Mouse (Mus musculus) forebrain, embryonic 16.5 days (tissue): Measurements from ENCODE around the gene Lactbl1. TPM values are rescaled to one million over a fixed set of nuclear protein-coding genes. Genes with fewer than 3 reads are reported as not detected.
A peak's percentile ranks its signal among the peaks of the same experiment; 100 is the strongest.

ENCODE experiments used
- ATAC-seq: fragments of 200-750 bp; cut with Nextera tagmentation; 2 replicates; pipeline ENCODE4 v1.8.0; 2017; ENCODE audit warnings: mild to moderate bottlenecking, moderate library complexity
- H3K27ac ChIP-seq: fragments of 300-500 bp; sonication (generic); 2 replicates; pipeline ENCODE4 v1.5.1; 2014; ENCODE audit warnings: low read length, control low read depth
- H3K27me3 ChIP-seq: fragments of 300-500 bp; sonication (generic); replicated peaks from 2 replicates; pipeline ENCODE4 v1.6.1; 2014; ENCODE audit warnings: low read length; ENCODE audit not compliant: control insufficient read depth, insufficient read depth
- H3K36me3 ChIP-seq: fragments of 300-500 bp; sonication (generic); 2 replicates; pipeline ENCODE4 v1.6.1; 2014; ENCODE audit not compliant: control insufficient read depth, insufficient read depth
- H3K4me1 ChIP-seq: fragments of 300-500 bp; sonication (generic); replicated peaks from 2 replicates; pipeline ENCODE4 v1.6.1; 2014; ENCODE audit warnings: low read length; ENCODE audit not compliant: control insufficient read depth, insufficient read depth
- H3K4me2 ChIP-seq: fragments of 300-500 bp; sonication (generic); 2 replicates; pipeline ENCODE4 v1.6.1; 2014; ENCODE audit warnings: mild to moderate bottlenecking, low read length, control low read depth
- H3K4me3 ChIP-seq: fragments of 300-500 bp; sonication (generic); replicated peaks from 2 replicates; pipeline ENCODE4 v1.5.1; 2014; ENCODE audit warnings: mild to moderate bottlenecking, low read length, control low read depth
- H3K9ac ChIP-seq: fragments of 300-500 bp; sonication (generic); replicated peaks from 2 replicates; pipeline ENCODE4 v1.6.1; 2014; ENCODE audit warnings: low read depth, low read length, control low read depth
- H3K9me3 ChIP-seq: fragments of 300-500 bp; sonication (generic); 2 replicates; pipeline ENCODE4 v1.6.1; 2016; ENCODE audit warnings: low read length; ENCODE audit not compliant: control insufficient read depth
- WGBS: fragments of 180-500 bp; shearing (Covaris S2); extraction: QIAGEN DNeasy Blood & Tissue Kit; methylation state at CpG from one replicate; pipeline ENCODE4 v1.1.7; 2014; 5-methylcytosine and 5-hydroxymethylcytosine counted together
- polyA plus RNA-seq: library from polyadenylated mRNA; unstranded; fragments of >200 nt; fragmentation: Nextera tagmentation; extraction: Ambion mirVana; gene quantifications from 2 replicates; pipeline ENCODE4 v1.2.1, GENCODE M21; 2015

The Lactbl1 gene
- polyA plus RNA-seq, 1 experiment from 2014 or later: 0.06 TPM

- ATAC-seq: no peak
- peaks cover 22% of the 10 kb centered on the region for H3K4me1 ChIP-seq
- no peaks in the 10 kb centered on the region for H3K27me3 ChIP-seq
- peak overlapping the region; percentile 94 for H3K4me3 ChIP-seq
- H3K9ac ChIP-seq: no peak overlapping the region
- 82% methylated on average over 2 of the region's 2 CpGs for WGBS
- H3K9me3 ChIP-seq: no peaks in the 10 kb centered on the region
- H3K4me2 ChIP-seq: peak overlapping the region; percentile 63
- H3K36me3 ChIP-seq: no peaks in the 10 kb centered on the region
- no peak overlapping the region for H3K27ac ChIP-seq
These were observed 21.9 kb upstream of the Lactbl1 start for GRCm38 (mm10) chr4:136600536-136600935.

- no peaks in the 10 kb centered on the region for H3K27me3 ChIP-seq
- peak; percentile 51 for ATAC-seq
- H3K9me3 ChIP-seq: no peaks in the 10 kb centered on the region
- H3K27ac ChIP-seq: peak overlapping the region; percentile 96
- H3K36me3 ChIP-seq: no peaks in the 10 kb centered on the region
- H3K4me3 ChIP-seq: peak overlapping the region; percentile 94
- peak overlapping the region; percentile 99 for H3K9ac ChIP-seq
- WGBS: under 1% methylated on average over 13 of the region's 13 CpGs
- H3K4me1 ChIP-seq: peaks cover 22% of the 10 kb centered on the region
- peak overlapping the region; percentile 63 for H3K4me2 ChIP-seq
These were observed 20.9 kb upstream of the Lactbl1 start for GRCm38 (mm10) chr4:136601476-136601875.

DNA sequence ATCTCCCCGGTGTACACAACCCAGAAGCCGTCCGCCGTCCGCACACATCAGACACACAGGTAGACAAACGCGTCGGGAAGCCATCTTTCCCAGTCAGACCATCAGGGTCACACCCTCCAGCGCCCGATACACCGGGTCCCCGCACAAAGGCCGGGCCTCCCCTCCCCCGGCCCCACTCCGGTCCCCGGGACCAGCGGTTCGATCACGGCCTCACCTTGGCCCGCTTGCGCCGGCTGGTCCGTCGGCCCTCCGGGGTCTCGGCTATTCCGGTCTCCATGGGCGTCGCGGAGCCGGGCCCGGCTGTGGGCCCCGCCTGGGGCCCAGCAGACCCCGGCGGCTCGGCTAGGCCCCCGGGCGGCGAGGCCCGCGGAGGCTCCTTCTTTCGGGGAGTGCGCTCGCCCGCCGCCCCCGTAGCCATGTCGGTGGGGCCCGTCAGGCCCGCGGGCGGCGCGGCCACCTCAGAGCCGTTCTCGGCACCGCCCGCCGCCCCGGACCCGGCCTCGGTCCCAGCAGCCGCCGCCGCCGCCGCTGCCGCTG, 20.3 kb upstream of the Lactbl1 start:
- Histone ChIP-seq H3K36me3 (no peaks in the 10 kb centered on the region), H3K27me3 (no peaks in the 10 kb centered on the region), H3K4me2 (peak overlapping the region; percentile 63), H3K4me1 (peaks cover 22% of the 10 kb centered on the region), H3K27ac (peak overlapping the region; percentile 96), H3K4me3 (peak overlapping the region; percentile 94), H3K9me3 (no peaks in the 10 kb centered on the region), H3K9ac (peak overlapping the region; percentile 99)
- WGBS: under 1% methylated on average over 59 of the region's 68 CpGs
- ATAC-seq: peak; percentile 65

DNA sequence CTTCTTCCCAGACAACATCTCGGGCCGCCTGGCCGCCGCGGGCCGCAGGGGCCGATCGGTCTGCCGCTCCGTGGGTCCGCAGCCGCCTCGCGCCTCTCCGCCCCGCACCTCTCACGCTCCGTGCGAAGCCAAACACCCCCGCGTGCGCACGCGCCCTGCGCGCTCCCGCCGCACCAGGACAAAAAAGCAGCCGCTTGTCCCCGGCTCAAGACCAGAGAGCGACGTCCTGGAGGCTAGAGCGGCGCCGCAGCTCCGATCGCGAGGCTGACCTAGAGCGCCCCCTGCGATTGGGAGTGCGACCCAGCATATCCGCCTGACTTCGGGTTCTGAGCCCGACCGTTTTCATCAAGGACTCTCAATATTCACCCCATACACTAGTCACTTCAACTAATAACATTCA, 19.9 kb upstream of the Lactbl1 start, which contains the start of gene Kdm1a:
TSS of gene Kdm1a (minus strand) at position 156 of the 400 bp plus-strand sequence.
- peak within 1 kb of the TSS; percentile 63 for H3K4me2 ChIP-seq
- peak within 1 kb of the TSS; percentile 94 for H3K4me3 ChIP-seq
- peak; percentile 90 for ATAC-seq
- WGBS: under 1% methylated on average over 45 of the region's 45 CpGs
- peaks cover 20% of the 10 kb centered on the region for H3K4me1 ChIP-seq
- peak within 1 kb of the TSS; percentile 96 for H3K27ac ChIP-seq
- peak within 1 kb of the TSS; percentile 99 for H3K9ac ChIP-seq
- H3K9me3 ChIP-seq: no peaks in the 10 kb centered on the region
- H3K27me3 ChIP-seq: no peaks in the 10 kb centered on the region
- no peaks in the 10 kb centered on the region for H3K36me3 ChIP-seq

DNA sequence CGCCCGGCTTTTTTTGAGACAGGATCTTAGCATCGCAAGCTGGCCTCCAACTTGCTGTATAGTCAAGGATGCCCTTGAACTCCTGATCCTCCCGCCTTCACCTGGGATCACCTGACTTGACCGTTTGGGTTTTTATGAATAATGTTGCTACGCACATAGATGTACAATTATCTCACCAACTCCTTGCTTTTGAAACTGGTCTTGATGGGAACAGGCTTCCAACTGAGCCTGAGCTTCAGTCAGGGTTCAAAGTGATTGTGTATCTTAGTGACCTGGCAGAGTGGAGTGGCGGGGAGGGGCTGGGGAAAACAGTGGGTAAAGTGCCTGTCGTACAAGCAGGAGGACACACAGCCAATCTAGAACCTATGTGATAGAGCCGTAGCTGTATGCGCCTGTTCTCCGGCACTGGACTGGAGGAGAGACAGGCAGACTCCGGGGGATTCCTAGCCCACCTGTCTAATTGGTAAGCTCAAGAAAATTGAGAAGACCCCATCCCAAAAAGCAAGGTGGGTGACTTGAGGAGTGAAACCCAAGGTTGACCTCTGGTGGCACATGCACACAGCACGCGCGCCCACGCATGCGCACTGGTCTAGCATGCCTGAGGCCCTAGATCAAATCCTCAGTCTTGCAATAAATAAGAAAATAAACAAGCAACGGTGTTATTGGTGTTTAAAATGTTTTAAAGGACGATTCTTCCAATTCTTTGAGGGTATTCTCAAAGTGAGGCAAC, 16.5 kb upstream of the Lactbl1 start:
- Histone ChIP-seq H3K36me3 (no peaks in the 10 kb centered on the region), H3K9me3 (no peaks in the 10 kb centered on the region), H3K9ac (no peak overlapping the region), H3K4me3 (no peak overlapping the region), H3K4me2 (no peak overlapping the region), H3K27ac (no peak overlapping the region), H3K27me3 (no peaks in the 10 kb centered on the region), H3K4me1 (peaks cover 3% of the 10 kb centered on the region)
- WGBS: 92% methylated on average over 19 of the region's 19 CpGs
- ATAC-seq: no peak

- no peaks in the 10 kb centered on the region for H3K36me3 ChIP-seq
- no peak within 1 kb of the TSS for H3K4me2 ChIP-seq
- ATAC-seq: no peak
- no peak within 1 kb of the TSS for H3K9ac ChIP-seq
- WGBS: 68% methylated on average over 4 of the region's 4 CpGs
- H3K27me3 ChIP-seq: no peaks in the 10 kb centered on the region
- H3K27ac ChIP-seq: no peak within 1 kb of the TSS
- no peaks in the 10 kb centered on the region for H3K4me1 ChIP-seq
- no peaks in the 10 kb centered on the region for H3K9me3 ChIP-seq
- no peak within 1 kb of the TSS for H3K4me3 ChIP-seq
These were observed 12.0 kb upstream of the Lactbl1 start, which contains the start of gene Tex46 for GRCm38 (mm10) chr4:136610387-136610856. Gene Tex46 (plus strand): TSS chr4:136610437.

DNA sequence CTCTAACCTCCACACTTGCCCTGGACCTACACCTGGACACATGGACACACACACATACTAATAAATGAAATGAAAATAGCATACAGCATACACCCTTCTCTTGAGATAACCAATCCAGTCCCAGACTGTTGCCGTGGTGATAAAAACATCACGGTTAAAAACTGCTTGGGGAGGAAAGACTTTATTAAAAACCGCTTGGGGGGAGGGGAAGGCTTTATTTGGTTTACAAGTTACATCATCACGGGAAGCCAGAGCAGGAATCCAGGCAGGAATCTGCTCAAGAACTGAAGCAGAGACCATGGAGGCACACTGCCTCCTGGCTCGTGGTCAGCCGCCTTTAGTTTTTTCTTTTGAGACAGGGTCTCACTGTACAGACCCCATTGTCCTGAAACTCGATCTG, 8.8 kb upstream of the Lactbl1 start:
- Histone ChIP-seq H3K9ac (no peak overlapping the region), H3K36me3 (no peaks in the 10 kb centered on the region), H3K4me2 (no peak overlapping the region), H3K27me3 (no peaks in the 10 kb centered on the region), H3K4me1 (no peaks in the 10 kb centered on the region), H3K27ac (no peak overlapping the region), H3K4me3 (no peak overlapping the region), H3K9me3 (no peaks in the 10 kb centered on the region)
- ATAC-seq: no peak
- 57% methylated on average over 7 of the region's 7 CpGs for WGBS

DNA sequence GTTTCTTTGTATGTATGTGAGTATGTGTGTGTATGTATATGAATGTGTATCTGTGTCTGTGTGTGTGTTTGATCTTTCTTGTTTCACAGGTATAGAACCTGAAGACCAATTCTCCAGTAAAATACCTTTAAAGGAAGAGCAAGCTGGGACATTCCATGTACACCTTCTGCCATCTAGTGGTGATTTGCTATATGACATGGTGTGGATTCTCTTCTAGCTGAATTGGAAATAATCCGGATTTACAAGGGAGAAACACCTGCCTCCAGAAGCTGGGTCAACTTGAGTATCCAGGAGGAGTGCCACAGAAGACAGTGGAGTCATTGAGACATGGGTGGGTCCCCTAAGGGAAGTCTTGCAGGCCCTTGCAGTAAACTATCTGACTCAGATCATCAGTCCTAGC, 1.1 kb upstream of the Lactbl1 start:
- H3K9me3 ChIP-seq: no peaks in the 10 kb centered on the region
- H3K9ac ChIP-seq: no peak overlapping the region
- no peak overlapping the region for H3K4me2 ChIP-seq
- no peaks in the 10 kb centered on the region for H3K36me3 ChIP-seq
- no peaks in the 10 kb centered on the region for H3K27me3 ChIP-seq
- WGBS: 0% methylated on average over 1 of the region's 1 CpGs
- no peak overlapping the region for H3K27ac ChIP-seq
- H3K4me3 ChIP-seq: no peak overlapping the region
- H3K4me1 ChIP-seq: no peaks in the 10 kb centered on the region
- 0 out of 2 replicates have a peak, but pooled peaks have one; percentile 36 for ATAC-seq

DNA sequence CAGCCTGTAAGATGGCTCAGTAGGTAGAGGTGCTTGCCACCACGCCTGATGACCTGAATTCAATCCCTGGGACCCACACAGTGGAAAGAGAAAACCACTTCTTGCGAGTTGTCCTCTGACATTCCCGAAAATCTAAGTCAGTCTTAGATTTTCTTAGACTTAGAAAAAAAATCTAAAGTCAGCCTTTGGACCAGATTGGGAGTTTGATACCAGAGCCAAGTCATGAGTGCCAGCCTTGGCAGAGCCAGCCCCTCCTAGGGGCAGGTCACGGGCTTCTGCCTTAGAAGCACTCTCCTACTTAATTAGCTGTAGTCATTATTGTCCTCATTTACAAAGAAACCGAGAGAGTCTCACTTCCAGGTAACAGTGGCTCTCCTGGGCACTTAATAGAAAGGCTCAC, 465 bp upstream of the Lactbl1 start:
- no peaks in the 10 kb centered on the region for H3K9me3 ChIP-seq
- H3K27ac ChIP-seq: no peak overlapping the region
- H3K4me2 ChIP-seq: no peak overlapping the region
- H3K4me3 ChIP-seq: no peak overlapping the region
- no peak for ATAC-seq
- no peaks in the 10 kb centered on the region for H3K27me3 ChIP-seq
- no peaks in the 10 kb centered on the region for H3K36me3 ChIP-seq
- H3K9ac ChIP-seq: no peak overlapping the region
- 47% methylated on average over 5 of the region's 5 CpGs for WGBS
- H3K4me1 ChIP-seq: no peaks in the 10 kb centered on the region
